Mouse (Mus musculus) ES-Bruce4 (cell line): ENCODE measurements at regions not wholly inside any gene's neighbourhood (a gene's known extent, or its start where the extent isn't known, plus 50 kb on each side); places are given as distances from the start of the nearest gene placed in this dataset.

Source experiments
- CTCF ChIP-seq: IDR thresholded peaks from one replicate; pipeline ENCODE4 v1.8.1; 2011; ENCODE audit warnings: low read depth, low read length
- EP300 ChIP-seq: IDR thresholded peaks from 2 replicates; pipeline ENCODE4 v1.6.1; 2011; ENCODE audit warnings: low read depth, low read length; ENCODE audit not compliant: insufficient read depth
- POLR2A ChIP-seq: IDR thresholded peaks from one replicate; pipeline ENCODE4 v1.8.1; 2011; ENCODE audit warnings: low read length; ENCODE audit not compliant: insufficient read depth

DNA sequence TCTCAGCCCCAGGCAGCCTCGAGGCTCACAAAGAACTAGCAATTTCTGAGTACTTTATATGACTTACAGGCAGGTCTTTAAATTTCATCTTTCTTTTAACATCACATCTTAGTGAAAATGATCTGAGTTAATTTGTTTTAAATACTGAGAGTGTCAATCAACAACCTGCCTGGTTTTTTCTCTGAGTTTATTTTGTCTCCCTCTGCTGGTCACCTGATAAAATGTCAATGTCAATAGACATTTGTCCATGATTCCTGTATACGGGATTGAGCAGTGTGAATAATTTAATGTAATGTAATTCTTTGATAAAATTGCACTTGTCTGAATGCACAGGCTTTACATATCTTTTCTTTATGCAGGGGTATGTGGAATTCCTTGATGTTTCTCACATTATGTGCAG, 1070.4 kb upstream of the Tacstd2 start:
- TF ChIP-seq CTCF (no peak), POLR2A (no peak), EP300 (no peak)
